Mouse (Mus musculus): ENCODE results near the gene Olfr464.

Olfr464 gene

DNA sequence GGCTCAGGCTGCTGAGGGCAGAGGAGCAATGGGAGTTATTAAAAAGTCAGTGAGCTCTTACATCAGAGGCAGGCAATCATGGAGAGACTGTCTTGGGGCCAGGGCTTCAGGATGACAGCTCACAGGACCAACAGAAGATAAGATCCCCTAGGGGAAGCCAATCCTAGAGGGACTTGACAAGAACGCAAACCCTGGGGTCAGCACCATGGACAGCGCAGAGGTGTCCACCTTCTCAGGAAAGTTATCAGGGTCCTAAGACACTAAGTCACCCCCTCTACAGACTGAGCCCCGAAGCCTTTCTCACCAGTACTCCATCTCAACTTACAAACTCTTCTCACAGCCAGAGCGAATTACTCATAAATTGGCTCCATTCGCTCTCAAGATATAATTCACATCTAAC is at the start of gene Olfr464:
Gene Olfr464, minus strand, starts transcription at position 2 of the 400 bp plus-strand sequence.
- in situ Hi-C loops (cut with MseI, MboI) = no loop called here

DNA sequence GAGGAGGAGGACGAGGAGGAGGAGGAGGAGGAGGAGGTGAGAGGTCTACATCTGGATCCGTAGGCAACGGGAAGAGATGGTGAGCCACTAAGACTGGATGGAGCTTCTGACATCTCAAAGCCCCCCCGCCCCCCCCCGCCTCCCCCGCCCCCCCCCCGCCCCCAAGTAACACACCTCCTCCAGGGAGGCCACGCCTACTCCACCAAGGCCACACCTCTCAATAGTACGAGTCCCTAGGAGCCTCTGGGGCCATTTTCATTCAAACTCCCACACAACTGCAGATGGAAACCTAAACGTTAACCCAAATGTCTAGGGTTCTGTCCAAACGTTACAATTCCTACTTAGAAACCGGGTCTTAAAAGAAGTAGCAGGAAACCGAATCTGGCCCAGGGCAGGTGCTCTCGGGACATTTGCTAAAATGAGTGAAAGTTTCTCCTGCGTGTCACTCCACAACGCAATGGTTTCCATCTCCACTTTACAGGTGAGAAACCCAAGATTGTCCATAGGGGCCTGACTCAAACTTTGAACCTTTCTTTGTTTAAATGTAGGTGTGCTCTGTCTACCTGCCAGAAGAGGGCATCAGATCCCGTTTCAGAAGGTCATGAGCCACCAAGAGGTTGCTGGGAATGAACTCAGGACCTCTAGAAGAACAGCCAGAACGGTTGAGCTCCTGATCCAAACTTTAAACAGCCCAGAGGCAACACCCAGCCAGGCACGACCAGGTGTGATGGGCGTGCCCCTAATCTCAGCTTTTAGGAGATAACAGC is 47.8 kb upstream of the Olfr464 start:
- in situ Hi-C loops (cut with MseI, MboI) = loop anchor here (5.0 kb wide), 2 partner anchors 79 to 229 kb away; partner anchors contain the start of gene Srsf1 (in 1 of the 2)

DNA sequence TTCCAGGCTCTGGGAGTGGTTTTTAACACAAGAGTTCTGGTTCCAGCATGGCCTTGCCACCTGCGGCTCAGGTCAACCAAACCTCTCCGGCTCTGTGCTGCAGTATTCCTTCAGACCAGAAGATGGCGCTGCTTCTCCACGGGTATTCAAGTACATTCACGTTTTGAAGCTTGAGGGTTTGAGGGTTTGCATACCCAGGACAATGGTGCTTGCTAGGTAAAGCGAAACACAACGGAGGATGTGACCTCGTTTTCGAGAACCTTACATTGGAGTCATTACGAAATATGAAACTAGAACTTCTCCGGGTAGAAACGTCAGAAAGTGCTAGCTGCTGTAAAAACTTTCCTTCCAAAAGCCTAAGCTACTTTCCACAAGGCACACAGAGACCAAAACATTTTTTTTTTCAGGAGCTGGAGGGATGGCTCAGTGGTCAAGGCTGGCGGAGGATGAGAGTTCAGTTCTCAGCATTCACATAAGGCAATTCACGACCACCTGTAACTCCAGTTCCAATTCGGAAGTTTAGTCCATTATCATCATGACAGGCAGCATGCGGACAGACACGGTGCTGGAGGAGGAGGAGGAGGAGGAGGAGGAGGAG is 47.0 kb upstream of the Olfr464 start:
- in situ Hi-C loops (cut with MseI, MboI) = loop anchor here (5.0 kb wide), 2 partner anchors 80 to 230 kb away; partner anchors contain the start of gene Srsf1 (in 1 of the 2)

DNA sequence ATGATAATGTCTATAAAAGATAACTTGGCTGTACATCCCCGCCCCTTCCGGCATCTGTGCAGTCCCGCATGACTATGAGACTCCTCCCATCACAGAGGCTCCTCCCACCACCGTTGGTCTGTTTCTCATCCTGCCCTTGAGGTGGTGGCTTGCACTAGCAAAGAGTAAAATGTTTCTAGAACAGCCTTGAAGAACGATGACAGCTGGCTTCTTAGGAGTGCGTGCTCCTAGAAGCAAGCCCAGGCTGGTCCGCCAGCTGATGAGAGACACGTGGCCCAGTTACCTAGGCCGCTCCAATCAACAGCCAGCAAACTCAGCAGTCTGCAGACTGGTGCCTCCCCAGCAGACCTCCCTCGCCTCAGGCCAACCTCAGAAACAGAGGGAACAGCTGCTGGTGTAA is 45.4 kb upstream of the Olfr464 start:
- in situ Hi-C loops (cut with MseI, MboI) = loop anchor here (5.0 kb wide), 2 partner anchors 81 to 231 kb away; partner anchors contain the start of gene Srsf1 (in 1 of the 2)

GRCm38 (mm10) chr11:87965293-87965692 is 44.5 kb upstream of the Olfr464 start:
- in situ Hi-C loops (cut with MseI, MboI) = loop anchor here (5.0 kb wide), 2 partner anchors 82 to 232 kb away; partner anchors contain the start of gene Srsf1 (in 1 of the 2)

- in situ Hi-C loops (cut with MseI, MboI) = no loop called here
Measured at GRCm38 (mm10) chr11:87957066-87957465, 36.3 kb upstream of the Olfr464 start.

GRCm38 (mm10) chr11:87955144-87955543 is 34.4 kb upstream of the Olfr464 start:
- in situ Hi-C loops (cut with MseI, MboI) = no loop called here

GRCm38 (mm10) chr11:87949990-87950389 is 29.2 kb upstream of the Olfr464 start:
- in situ Hi-C loops (cut with MseI, MboI) = no loop called here

DNA sequence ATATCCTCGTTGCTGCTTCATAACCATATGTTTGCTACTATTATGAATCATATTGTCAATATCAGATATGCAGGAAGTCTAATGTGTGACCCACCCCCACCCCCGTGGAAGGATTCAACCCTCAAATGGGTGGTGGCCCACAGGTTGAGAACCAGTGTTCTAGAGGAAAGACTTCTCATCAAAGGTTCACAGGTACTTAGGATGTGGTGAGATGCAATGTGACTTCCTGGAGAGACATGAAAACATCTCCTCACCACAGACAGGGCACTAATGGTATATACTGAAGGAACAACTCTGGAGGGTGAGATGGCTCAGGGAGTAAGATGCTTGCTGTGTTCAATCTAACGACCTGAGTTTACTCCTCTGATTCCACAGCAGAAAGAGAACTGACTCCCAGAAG is 14.7 kb upstream of the Olfr464 start:
- in situ Hi-C loops (cut with MseI, MboI) = no loop called here

DNA sequence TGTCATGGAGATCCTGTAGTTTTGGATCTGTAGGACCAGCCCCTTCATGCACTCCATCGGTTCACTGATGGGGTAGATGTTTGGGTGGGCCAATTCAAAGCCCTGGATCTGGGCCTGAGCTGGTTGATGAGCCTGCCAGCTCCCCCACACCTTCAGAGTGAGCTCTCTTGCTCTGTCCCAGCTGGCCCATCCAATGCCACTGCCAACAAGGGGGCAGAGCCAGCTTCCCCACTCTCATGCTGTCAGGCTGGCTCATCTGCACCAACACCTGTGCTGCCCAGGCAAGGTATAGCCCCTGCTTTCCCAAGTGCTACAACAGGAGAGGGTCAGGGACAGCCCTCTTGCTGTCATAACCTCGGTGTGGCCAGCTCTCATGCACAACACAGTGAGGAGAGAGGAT is 13.0 kb upstream of the Olfr464 start:
- in situ Hi-C loops (cut with MseI, MboI) = no loop called here

GRCm38 (mm10) chr11:87930348-87930747 is 9.6 kb upstream of the Olfr464 start:
- in situ Hi-C loops (cut with MseI, MboI) = no loop called here

DNA sequence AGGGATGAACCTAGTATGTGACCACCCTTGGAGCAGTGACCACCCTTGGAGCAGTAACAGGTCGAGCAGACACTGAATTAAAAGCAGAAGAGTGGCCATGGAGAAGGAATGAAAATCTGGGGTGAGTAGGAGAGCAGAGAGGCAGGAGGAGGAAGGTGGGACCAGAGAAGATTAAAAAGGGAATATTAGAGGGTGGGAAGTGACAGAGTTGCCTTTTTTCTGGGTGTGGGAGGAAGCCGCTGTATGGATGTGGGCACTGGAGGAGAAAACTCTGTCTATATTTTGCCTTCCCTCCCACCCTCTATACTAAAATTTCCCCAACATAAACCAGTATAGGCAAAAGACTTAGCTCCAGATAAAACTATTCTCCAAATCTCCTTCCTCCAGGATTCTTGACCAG is 466 bp downstream of the Olfr464 start:
- in situ Hi-C loops (cut with MseI, MboI) = no loop called here

- in situ Hi-C loops (cut with MseI, MboI) = no loop called here
Measured at GRCm38 (mm10) chr11:87916005-87916404, 4.8 kb downstream of the Olfr464 start.

DNA sequence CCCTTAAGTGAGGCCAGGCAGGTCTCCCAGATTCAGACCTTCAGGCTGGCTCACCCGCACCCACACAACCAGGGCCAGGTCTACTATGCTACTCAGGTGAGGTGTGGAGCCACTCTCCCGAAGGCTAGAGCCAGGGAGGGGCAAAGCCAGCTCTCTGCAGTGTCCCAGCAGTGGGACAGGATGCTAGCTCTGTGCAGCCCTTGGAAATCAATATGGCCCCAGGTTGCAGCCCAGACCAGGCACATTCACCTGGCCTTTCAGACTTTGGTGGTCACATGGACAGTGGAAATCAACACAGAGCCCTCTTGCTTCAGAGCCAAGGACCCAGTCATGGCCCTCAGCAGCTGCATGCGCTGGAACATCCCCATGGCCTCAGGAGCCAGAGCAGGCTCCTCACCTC is 16.4 kb downstream of the Olfr464 start:
- in situ Hi-C loops (cut with MseI, MboI) = no loop called here

DNA sequence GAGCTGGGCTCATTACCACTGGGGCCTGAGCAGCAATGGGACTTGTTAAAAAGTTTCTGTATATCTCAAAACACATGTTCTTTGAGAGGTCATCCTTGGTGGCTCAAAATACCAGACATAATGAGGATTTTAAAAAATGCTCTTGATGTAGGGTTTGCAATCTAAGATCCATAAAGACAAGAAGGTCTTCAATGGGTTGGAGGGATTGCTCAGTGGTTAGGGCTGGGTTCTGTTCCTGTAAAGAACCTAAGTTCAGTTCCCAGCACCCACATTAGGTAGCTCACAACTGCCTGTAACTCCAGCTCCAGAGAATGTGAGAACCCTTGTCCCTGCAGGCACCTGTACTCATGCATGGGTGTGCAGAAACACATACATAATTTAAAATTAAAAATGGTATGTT is 23.5 kb downstream of the Olfr464 start, which contains the start of gene Olfr463:
Gene Olfr463, minus strand, starts transcription at position 101 of the 400 bp plus-strand sequence.
- in situ Hi-C loops (cut with MseI, MboI) = no loop called here

DNA sequence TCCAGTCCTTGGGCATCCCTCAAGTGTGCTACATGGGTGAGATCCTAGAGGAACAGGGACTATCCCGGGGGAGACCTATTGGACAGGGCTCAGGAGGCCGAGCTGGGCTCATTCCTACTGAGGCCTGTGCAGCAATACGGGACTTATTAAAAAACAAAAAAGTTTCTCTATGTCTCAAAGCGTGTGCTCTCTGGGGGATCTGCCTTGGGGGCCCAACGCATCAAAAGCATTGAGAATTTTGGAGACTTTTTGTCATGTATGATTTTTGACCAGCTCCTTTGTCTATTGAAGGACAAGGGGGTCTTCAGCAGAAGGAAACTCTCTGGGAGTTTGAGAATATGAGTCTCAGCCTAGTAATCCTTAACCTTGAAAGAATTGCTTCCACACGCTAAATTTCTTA is 28.6 kb downstream of the Olfr464 start, which contains the start of gene Olfr462:
Gene Olfr462, minus strand, starts transcription at position 101 of the 400 bp plus-strand sequence.
- in situ Hi-C loops (cut with MseI, MboI) = no loop called here

- in situ Hi-C loops (cut with MseI, MboI) = loop anchor here in 1 of 2 experiments (5.0 kb wide), 1 partner anchor 73 kb away; no protein-coding TSS in a partner anchor
Measured at GRCm38 (mm10) chr11:87884856-87885255, 35.9 kb downstream of the Olfr464 start.

- in situ Hi-C loops (cut with MseI, MboI) = loop anchor here in 1 of 2 experiments (5.0 kb wide), 1 partner anchor 71 kb away; no protein-coding TSS in a partner anchor
Measured at GRCm38 (mm10) chr11:87883493-87883892, 37.3 kb downstream of the Olfr464 start.

DNA sequence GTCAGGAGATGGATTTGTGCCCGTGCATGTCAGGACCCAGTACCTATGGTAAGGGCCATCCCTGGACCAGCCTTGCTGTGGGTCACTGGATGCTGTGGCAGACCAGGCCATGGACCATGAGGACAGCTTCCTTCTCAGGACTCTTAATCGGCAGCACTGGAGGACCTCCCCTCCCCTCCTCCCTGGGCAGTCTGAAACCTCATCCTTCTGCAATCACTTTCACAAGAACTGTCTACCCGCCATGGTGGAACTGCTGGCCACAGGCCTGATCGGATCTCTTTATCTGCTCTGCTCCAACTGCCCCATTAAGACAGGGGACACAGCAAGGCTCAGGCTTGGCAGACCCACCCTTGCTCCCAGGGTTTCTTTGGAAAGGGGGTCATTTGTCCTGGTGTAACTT is 39.1 kb downstream of the Olfr464 start:
- in situ Hi-C loops (cut with MseI, MboI) = loop anchor here in 1 of 2 experiments (5.0 kb wide), 1 partner anchor 69 kb away; no protein-coding TSS in a partner anchor

- in situ Hi-C loops (cut with MseI, MboI) = loop anchor here in 1 of 2 experiments (5.0 kb wide), 1 partner anchor 68 kb away; no protein-coding TSS in a partner anchor
Measured at GRCm38 (mm10) chr11:87879826-87880225, 40.9 kb downstream of the Olfr464 start.

GRCm38 (mm10) chr11:87875436-87875835 is 45.3 kb downstream of the Olfr464 start, which contains the start of gene Epx:
Epx (minus strand) TSS chr11:87875536.
- in situ Hi-C loops (cut with MseI, MboI) = no loop called here

GRCm38 (mm10) chr11:87871766-87872165 is 49.0 kb downstream of the Olfr464 start:
- in situ Hi-C loops (cut with MseI, MboI) = no loop called here

Measured in mouse trophoblast stem cell (cell line).